Mouse (Mus musculus) retina, postnatal 1 day (tissue): ENCODE data around the gene Ube2l6.
"Not testable (repeated sequence)": the region's sequence is repeated elsewhere in the genome, so short reads cannot be mapped to it uniquely, and the experiment has no call there.

Experiments used
- DNase-seq: peaks from one replicate; pipeline ENCODE4 v3.0.0-alpha.2; 2012

The Ube2l6 gene

DNA sequence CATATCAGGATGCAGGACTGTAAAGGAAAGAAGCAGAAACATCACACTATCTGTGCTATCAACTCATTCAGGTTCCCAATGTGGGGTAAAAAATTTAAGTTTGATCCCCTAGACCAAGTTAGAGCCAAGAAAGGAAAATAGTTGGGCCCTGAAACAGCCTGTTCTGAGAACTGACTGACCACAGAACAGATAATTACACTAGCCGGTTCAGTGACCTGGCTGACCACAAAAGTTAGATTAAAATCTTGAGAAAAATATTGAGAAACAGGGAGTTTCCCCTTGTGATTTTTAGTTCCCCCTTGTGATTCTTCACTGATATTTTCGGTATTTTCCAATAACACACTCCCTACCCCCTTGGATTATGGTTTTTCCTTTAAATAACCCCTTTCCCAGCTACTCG is 4.8 kb upstream of the Ube2l6 start:
- no peak for DNase-seq

DNA sequence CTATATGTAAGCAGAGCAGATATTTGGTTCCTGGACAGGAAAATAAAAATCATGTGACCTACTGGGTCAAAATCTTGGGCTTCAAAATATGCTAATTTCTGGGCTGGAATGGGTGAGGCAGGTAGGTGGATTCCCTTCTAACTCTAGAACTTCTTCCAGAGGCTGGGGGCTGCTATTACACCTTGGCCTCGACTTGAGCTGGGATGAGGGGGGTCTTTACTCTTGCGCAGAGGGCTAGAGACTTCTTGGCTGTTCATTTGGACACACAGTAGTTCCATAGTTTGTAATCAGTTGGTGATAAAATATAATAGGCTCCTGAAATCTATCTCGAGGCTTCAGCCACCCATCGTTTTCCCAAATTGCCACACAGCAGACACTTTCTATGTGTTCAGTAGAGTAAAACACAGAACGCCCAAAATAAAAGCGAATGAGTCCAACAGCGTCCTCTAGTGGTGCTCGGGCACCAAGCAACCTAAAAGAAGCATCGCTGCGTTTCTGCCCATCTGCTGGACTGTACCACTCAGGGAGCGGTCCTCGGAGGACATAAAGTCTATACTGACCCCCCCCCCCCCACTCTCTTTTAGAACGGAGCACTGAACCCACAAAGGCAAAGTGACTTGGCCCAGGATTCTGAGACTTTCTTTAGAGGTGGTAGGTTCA is 665 bp upstream of the Ube2l6 start:
- peak; percentile 92 for DNase-seq

DNA sequence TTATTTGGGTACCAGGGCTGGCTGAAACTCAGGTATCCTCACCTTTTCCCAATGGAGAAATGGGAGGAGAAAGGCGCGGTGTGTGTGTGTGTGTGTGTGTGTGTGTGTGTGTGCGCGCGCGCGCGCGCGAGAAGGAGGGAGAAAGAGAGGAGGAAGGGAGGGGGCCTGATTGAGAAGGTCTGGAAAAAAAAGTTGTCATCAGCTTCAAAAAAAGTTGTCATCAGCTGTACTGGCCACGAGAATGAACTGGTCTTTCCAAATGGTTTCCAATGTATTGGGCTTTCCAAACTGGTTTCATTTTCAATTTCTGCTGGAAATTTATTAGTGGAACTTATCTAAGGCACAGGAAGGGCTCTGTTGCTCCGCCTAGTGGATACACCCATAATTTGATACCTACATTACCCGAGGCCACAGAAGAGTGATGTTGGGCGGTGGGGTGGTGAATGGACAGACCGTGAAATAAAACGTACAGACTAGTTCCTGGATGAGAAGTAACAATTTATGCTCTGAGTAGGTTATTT is 473 bp downstream of the Ube2l6 start:
- peak; percentile 84 for DNase-seq

DNA sequence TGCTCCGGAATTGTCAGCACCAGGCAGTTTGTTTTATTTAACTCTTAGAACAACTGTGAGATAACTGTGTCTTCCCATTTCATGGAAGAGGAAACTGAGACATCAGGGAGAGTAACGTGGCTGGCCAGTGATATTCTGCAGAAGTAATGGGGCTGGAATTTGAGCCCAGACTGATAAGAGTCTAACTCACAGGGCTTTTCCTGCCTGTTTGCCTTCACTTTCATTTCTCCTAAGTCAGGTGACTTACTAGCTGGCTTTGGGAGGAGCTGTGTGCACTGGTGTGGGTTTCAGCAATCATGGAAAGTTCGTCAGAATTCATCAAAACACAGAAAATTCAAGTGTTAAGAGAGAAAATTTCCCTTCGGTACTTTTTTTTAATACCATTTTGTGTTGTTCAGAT is 1.7 kb downstream of the Ube2l6 start:
- DNase-seq = no peak

DNA sequence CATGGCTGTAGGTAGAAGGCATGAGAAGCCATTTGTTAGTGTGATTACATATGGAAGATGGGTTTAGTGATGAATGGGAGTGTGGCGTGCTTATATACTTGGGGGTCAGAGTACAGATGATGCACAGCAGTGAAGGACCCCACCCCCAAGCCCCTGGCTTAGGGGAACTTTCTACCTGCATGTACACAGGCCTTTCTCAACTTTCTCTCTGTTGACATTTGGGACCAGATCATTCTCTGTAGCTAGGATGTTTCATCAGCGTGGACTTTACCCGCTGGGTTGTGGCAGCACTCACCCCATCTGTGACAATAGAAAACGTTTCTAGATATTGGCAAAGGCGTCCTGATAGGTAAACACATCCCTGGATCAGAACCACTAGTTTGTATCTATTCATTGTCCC is 2.6 kb downstream of the Ube2l6 start:
- DNase-seq = not testable (repeated sequence)

DNA sequence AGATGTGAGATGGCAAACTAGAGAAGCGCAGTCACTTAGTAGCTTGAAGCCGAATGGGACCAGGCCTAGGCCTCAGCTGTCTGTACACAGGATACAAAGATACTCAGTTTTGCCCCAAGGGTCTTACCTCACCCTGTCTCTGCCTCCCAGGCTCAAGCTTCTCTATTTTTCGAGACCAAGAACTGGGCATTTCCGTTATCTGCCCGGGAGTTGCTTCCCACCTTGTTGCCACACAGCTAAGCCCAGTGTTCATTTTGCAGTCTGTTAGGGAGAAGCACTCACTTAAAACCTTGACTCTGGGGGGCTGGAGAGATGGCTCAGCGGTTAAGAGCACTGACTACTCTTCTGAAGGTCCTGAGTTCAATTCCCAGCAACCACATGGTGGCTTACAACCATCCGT is 5.3 kb downstream of the Ube2l6 start:
- DNase-seq = no peak

DNA sequence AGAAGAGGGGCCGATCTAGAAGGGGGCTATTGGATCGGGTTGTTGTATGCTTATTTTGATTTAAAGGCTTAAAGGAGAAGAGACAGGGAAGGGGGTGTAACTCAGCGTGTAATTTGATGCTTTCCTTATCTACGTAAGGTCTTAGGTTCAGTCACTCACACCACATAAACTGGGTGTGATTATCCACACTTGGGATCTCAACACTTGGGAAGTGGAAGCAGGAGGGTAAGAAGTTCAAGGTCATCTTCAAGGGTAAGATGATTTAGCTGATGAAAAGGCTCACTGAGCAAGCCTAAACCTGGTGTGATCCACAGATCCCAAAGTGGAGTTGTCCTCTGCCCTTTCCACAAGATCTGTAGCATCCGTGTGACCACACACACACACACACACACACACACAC is 7.9 kb downstream of the Ube2l6 start:
- no peak for DNase-seq

DNA sequence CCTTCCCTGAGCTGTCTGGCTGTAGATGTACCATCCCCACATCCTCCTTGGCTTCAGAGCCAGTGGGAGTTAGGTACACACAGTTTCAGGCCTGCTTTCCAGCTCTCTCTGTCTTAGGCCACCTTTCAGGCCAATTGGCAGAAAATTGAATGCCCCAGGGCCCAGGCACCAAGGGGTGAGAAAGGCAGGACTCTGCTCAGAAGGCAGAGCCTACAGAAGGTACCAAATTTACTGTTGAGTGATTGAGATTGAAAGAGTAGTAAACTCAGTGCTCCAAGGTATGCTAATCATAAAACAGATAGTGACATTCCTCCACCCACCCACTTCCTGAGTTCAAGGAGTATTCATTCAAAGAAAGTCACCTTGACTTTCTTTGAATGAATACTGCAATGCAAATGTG is 10.7 kb downstream of the Ube2l6 start:
- DNase-seq = no peak

DNA sequence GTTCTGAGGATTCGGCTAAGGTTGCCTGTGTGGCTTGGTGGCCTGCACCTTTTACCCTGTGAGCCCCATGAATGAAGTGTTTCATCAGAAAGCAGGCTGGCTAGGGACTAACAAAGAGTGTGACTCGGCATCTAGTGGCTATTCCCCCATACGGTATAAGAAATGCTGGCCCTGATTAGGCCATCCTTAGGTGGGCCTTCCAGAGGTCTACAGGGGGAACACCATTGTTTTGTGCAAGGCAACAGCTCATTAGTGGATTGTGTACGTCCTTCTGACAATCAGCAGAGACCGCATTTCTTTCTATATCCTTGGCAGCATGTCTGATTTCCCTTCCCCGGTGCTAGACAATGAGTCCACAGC is 11.9 kb downstream of the Ube2l6 start:
- no peak for DNase-seq

DNA sequence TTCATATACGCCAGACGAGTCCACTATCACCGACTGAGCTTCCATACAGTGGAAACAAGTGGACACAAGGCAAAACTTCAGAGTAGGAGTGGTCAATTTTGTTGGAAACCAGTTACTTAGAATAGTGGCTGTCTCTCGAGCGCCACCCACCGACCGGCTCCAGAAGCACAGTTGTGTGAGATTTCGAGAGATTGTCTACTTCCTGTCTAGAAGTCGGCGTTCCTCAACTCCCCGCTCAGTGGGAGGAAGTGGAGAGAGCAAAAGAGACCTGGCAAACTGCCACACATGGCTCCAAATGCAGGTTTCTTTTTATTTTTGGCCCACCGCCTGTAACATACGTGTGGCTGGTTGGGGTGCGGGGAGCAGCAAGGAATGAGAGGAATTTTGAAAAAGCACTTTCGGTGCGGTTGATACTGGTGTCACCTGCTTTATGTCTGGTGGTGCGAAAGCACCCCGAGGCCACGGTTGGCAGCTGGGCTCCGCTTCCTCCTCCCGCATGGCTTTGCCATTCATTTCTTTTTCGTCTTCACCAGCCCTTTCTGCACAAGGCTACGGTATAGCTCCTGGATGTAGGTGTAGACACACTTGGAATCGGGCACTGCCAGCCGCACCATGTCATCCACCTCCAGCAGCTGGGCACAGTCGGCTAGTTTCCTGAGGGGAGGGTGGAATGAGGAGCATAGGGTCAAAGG is 12.4 kb downstream of the Ube2l6 start:
- peak; percentile 92 for DNase-seq

DNA sequence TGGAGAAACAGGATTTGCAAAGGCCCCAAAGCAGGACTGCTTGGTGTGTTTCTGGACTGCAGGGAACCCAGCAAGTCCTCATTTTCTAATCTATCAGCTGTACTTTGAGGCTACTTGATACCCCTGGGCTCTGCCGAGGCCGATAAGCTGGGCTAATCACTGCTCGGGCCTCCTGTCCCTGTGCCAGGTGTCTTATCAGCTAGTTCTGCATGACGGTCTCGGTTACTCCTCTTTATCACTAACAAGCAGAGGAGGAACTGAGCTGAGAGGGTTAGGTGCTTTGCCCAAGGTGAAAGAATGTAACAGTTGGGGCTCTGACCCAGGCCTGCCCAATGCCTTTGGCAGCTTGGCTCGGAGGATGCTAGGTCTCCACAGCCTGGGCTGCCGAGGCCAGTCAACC is 13.3 kb downstream of the Ube2l6 start:
- DNase-seq = no peak

DNA sequence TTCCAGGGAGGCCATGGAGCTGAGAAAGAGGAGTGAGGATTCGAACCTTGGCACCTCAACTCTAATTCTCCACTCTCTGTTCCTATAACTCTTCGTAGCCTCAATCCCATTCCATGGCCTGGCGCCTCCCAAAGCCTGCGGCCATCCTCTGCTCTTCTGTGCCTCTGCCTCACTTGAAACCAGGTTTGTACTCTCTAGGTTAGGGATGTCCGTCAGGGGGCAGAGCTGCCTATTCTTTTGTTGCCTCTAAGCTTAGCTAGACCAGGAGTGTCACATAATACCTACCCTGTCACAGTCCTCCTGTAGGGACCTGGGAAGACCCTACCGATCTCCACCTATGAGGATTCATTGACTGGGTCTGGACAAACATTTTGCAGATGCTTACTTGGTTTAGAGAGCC is 14.0 kb downstream of the Ube2l6 start:
- no peak for DNase-seq

DNA sequence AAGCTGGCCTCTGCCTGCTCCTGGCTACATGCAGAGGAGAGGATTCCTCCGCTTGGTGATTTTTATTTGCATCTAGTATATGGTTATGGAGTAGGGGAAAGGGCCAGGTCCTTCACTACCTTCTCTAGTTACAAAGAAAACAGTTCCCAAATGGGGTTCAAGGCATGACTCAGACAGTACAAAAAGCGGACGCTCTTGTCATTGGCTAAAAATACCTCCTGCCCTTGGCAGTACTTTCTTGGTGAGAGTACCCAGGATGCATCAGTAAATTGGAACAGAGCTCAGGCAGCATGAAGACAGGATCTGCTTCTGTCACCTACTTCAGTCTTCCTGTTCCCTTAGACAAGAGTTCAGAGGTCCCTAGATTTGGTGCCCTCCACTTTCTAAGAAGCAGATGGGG is 21.2 kb downstream of the Ube2l6 start:
- DNase-seq = no peak

DNA sequence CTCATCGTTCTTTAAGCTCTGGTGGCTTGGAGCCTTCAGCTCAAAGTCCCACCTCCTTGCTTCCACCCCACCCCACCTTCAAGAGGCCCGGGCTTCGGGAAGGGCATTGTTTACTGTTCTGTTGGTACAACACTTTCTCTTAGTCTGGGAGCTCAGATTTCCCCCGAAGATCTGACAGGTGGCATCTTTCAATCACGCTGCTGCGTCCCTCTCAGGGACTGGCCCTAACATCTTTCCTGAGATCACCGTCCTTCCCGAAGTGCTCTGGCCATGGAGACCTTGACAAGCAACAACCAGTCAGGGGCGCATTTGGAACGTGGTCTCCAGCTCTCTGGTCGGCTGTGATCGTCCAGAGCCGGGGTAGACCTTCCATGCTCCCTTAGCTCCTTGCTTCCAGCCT is 23.9 kb downstream of the Ube2l6 start, which contains the start of gene Smtnl1:
TSS of gene Smtnl1 (minus strand) at position 101 of the 400 bp plus-strand sequence.
- no peak for DNase-seq

DNA sequence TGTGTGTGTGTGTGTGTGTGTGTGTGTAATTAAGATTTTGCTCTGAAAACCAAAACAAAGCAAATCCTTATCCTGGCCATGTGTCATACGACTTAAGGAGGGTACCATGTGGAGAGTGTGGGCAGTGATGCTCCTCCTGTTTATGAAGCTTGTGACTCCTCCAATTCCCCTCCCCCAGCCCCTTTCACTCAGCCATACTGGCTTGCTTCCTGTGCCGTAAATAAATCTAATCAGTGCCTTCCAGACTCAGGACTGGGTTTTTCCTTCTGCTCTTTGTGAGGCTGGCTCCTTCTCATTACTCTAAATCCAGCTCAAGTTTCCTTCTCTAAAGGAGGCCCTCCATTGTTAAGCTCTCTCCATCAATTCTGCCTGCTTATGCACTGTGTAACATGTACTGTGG is 24.6 kb downstream of the Ube2l6 start:
- DNase-seq = no peak

DNA sequence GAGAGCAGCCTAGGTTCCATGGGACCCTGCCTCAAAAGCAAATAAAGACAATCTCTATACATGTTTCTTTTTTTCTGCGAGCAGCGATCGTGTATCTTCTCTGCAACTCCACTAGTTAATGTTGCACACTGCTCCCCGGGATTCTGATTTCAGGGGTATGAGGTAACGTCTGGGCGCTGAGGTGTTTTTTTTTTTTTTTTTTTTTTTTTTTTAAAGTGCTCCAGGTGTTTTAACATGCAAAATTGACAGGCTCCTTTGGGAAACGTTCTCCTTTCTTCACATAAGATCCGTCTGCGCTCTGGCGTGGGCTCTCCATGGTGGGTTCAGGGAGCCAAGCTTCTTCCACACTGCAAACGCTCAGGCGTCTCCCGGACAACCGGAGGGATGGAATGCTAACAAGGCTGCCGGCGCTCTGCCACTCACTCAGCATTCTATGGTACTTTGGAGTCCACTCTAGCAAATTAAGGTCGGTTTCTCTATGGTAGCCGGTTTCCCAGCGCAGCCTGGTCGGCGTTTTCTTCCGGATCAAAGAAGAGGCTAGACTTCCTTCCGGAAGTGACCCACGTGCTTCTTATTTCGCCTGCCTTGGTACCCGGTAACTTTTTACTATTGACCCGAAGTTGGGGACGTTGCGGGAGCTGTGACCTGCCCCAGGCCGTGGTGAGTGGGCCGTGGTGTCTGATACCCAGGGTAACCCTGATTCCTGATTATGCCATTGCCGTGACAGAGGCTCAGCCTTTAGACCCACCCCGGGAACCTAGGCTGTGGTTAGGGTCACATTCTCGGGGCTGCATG is 28.1 kb downstream of the Ube2l6 start, which contains the start of gene Timm10:
TSS of gene Timm10 (plus strand) at position 510 of the 795 bp plus-strand sequence.
- DNase-seq = peak; percentile 98

DNA sequence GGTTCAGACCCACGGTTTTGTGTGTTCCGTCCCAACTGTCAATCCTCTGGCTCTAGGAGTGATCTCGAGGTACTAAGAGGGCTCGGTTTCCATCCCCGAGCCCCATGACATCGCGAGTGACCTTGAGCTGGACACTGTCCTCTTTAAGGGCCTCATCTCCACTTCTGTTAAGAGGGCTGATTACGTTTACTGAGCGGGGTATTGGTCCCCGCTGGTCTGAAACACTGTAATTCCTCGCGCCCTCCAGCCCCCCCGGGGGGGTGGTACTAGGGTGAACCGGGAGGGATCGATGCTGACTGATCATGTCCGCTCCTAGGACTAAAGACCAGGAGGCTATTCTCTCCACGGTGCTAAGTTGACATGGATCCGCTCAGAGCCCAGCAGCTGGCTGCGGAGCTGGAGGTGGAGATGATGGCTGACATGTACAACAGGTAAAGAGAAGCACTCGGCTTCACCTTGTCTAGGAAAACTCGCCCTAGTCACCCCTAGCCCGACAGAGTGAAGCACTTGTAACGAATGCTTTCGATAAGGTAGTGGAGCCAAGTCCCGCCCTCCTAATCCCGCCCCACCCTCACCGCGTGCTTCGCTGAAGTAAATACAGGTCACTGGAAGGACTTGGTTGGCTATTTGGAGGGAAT is 28.8 kb downstream of the Ube2l6 start:
- peak; percentile 8 for DNase-seq

DNA sequence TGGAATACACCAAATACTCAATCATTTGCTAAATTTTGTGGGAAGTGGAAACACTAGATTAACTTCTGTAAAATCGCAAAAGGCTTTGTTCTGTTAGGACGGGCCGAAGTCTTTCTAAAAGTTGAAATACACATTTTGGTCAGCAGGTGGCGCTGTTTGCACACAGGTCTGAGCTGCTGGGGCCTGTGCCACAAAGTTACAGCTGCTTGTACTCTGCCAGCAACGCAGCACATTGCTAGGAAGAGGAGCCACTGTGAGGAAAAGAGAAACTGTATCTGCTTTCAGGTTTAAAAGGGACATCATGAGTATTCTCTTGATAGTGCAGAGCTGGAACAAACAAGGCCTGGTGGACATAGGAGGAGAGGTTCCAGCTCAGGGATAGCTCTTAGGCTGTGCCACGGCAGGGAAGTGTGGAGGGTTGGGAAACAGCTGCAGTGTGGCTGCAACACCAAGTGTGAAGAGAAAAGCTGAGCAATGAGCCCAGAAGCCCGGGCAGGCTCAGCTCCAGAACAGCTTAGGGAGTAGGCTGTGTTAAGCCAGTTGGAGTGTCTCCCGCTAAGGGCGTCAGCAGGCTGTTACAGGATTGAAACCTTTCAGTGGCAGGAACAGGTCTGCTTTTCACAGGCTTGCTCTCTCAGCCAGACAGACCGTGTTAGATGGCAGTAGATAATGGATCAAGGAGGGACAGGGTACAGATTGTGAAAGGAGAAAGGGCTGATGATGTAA is 33.2 kb downstream of the Ube2l6 start:
- DNase-seq = peak; percentile 87

DNA sequence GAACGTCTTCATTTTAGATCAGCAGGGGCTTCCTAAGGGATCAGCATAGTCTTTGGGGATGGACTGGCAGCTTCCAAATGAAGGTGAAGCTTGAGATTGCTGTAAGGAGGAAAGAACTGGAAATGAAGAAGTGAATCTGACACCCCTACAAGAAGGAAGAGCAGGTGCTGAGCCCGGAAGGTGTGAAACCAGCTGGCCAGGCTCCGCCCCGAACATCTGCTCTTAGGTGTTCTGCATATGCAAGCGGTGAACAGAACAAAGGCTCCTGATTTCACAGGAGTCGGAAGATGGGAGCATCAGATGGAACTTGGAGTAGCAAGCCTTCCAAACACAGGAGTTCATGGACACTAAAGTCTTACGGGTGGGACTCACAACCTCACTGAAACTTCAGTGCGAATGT is 38.5 kb downstream of the Ube2l6 start:
- DNase-seq = no peak

DNA sequence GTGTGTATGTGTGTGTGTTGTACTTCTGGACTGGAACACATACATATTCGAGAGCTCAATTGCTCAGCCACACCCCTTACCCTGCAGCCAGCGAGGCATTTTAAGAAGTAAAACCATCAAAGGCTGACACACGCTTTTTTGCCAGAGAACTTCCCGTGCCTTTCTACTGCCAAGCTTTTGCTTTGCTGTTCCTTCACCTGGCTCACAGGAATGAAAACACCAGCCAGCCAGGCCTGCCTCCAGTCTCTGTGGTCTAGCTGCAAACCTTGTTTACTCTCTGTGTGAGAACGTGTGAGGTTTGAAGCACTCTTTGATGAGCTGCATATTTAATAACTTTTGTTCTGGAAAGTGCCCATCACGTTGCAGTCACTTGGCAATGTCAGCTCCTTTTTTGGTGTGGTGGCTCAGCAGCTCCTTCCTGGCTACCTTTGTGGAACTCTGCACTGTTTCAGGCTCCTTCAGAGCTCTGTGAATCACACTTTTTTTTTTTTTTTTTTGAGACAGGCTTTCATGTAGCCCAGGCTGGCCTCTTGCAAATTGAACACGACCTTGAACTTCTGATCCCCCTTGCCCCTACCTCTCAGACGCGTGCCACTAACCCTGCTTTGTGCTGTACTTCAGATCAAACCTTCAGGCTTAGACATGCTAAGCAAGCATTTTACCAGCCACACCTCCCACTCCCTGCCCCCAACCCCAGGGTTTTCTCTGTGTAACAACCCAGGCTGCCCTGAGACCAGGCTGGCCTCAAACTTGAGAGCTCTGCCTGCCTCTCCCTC is 39.4 kb downstream of the Ube2l6 start:
- no peak for DNase-seq

DNA sequence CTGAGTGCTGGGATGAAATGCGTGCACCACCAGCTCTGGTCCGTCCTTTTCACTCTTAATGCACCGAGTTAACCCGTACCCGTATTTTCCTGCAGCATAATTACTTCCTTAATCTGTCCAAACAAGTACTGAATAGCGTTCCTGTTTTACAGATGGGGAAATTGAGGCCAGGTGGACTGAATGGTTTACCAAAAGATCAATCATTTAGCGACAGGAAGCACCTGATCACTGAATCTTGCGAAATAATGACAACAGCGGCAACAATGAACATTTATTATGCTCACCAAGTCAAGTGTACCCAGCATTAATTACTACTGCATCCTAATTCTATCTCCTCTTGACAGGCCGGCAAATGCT is 39.9 kb downstream of the Ube2l6 start, which contains the start of gene Slc43a1:
TSS of gene Slc43a1 (plus strand) at position 258 of the 357 bp plus-strand sequence.
- no peak for DNase-seq
